Mouse (Mus musculus) heart, adult 10 weeks (tissue): ENCODE results near the gene Lag3. TPM values are rescaled to one million over a fixed set of nuclear protein-coding genes. Genes with fewer than 3 reads are reported as not detected.

Experiments used
- polyA plus RNA-seq: library from polyadenylated mRNA; stranded (reverse); fragments of 350-450 nt; fragmentation: Illumina TruSeq; extraction: RNeasy Lipid Tissue Mini Kit (QIAGEN cat#74804); gene quantifications from one replicate; pipeline ENCODE4 v1.2.3, GENCODE M21; 2014; ENCODE audit warnings: low read depth, low replicate concordance

Lag3 gene
- polyA plus RNA-seq = 1.6 TPM

DNA sequence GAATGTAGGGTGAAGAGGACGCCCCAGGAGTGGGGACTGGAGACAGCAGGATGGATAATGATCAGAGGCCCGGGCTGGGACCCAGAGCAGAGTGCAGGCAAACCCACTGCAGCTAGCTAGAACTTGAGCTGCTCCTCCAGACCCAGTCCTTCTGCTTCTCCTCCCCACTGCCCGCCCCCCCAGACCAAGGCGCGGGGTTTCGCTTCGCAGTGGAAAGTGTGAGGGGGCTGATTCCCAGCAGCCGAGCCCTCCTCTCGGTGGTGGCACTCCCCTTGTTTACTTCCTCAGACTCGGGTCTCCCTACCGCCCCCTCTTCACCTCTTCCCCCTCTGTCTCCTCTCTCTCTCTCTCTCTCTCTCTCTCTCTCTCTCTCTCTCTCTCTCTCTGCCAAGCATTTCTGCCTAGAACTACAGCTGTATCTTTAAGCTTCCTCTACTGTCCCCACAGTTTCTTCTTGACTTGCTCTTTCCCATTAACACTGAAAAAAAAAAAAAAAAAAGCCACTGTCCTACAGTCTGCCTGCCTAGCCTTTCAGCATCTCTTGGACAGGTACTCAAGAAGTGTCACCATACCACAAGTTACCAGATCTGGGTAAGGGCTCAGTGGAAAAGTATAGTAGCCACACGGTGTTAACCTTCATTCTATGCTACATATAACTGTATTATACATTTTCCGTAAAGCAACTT, at the start of gene Lag3:
Gene Lag3 (minus strand): TSS at position 173 of the 686 bp plus-strand sequence.

DNA sequence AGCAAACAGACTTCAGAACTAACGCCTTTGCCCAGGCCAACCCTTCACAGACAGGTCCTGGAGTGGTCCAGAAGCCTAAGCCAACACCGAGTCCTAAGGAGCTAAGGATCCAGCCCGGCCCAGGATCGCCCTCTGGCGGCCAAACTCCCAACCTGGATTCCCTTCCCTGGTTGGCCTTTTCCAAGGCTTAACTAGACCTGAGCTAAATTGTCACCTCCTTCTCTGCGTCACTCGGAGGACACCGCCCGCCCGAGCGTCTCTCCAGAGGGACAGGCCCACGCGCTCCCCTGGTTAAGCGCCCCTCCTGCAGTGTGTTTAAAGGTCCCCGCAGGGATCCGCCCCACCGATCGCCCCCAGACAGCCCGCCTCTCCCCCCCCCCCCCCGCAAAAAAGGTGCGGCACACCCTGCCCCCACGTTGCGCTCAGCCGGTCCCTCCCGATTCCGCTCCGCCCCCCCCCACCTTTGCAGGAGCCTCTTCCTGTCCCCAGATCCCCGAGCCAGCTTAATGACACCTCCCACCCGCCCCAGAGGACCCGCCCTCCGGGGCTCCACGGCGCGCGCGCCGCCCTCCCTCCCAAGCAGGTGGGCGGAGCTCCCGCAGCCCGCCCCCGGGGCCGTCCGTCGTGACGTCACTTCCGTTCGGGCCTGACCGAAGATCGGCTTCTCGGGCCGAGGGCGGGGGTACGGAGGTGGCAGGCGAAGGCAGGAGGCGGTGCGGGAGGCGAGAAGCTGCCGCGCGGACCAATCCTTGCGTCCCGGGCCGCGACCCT, 19.4 kb upstream of the Lag3 start, which contains the start of gene Mlf2:
Gene Mlf2 (plus strand): TSS at position 633 of the 771 bp plus-strand sequence.

DNA sequence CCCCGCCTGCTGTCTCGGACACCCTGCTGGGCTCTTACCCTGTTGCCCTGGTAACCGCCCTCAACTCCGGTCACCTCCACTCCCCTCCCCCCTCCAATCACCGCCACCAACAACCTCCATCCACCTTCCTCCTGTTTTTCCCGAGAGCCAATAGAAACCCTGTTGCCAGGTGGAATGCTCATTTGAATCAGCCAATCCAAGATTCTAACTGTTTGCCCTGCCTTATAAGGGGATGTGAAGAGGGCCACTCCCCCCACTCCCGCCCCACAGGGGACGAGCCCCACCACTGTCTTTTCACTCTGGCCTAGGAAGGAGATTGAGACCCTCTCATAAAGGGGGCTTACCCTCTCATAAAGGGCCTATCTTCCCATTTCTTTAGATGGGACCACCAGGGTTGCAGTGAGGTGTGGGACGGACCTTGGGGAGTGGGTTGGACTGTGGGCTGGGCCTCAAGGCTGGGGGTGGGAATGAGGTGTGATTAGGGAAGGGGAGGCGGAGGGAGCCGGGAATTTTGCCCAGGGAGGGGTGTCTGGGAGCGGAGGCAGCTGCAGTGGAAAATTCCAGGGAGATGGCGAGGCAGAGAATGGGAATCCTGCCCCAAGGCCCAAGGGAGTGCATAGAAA, 8.3 kb upstream of the Lag3 start, which contains the start of gene Ptms:
Gene Ptms (minus strand): TSS at position 409 of the 623 bp plus-strand sequence.

DNA sequence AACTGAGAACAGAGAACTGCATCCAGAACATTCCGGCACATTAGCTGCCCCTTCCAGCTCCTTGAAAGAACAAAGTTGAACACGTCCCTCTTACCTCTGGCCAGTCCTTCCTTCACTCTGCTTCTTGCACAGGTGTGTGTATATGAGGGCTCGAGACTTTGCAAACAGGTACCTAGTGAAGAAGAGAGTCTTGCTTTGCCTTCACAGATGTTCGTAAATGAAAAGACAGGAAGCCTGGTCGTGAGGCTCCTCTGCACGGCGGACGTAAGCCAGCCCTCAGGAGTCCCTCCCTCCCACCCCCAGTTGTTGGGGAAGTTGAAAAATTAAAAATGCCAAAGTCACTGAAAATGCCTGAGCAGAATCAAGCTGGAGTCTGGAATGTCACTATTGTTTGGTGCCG, 23.5 kb downstream of the Lag3 start, which contains the start of gene Cd4:
Gene Cd4 (minus strand): TSS at position 236 of the 400 bp plus-strand sequence.

DNA sequence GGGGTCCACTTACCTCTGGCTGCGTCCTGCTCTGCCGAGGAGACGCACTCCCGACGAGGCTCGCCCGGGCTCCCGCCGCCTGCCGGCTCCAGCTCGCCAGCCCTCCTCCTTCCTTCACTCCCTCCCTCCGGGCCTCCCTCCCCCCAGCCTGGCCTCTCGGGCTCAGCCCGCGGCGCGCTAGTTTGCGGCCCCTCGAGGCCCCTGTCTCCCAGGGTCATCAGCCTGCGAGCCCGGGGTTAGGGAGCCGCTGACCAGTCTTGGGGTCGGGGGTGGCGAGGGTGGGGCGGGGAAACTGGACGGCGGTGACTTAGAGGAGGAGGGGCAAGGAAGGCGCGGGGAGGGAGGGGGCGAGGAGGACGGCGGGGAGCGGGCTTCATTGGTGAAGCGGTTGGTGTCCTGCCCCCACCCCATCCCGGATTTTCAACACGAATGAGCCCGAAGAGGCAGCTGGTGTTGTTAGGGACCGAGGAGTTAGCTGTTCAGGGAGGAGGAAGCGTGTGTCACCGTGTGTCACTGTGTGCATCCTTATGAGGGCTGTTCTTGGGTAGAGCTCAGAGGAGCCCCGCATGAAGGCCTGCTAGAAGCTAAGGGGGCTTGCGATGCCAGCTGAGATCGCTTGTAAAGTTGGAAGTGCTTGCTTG, 47.7 kb downstream of the Lag3 start, which contains the start of gene Gpr162:
Gene Gpr162 (minus strand): TSS at position 326 of the 641 bp plus-strand sequence.

DNA sequence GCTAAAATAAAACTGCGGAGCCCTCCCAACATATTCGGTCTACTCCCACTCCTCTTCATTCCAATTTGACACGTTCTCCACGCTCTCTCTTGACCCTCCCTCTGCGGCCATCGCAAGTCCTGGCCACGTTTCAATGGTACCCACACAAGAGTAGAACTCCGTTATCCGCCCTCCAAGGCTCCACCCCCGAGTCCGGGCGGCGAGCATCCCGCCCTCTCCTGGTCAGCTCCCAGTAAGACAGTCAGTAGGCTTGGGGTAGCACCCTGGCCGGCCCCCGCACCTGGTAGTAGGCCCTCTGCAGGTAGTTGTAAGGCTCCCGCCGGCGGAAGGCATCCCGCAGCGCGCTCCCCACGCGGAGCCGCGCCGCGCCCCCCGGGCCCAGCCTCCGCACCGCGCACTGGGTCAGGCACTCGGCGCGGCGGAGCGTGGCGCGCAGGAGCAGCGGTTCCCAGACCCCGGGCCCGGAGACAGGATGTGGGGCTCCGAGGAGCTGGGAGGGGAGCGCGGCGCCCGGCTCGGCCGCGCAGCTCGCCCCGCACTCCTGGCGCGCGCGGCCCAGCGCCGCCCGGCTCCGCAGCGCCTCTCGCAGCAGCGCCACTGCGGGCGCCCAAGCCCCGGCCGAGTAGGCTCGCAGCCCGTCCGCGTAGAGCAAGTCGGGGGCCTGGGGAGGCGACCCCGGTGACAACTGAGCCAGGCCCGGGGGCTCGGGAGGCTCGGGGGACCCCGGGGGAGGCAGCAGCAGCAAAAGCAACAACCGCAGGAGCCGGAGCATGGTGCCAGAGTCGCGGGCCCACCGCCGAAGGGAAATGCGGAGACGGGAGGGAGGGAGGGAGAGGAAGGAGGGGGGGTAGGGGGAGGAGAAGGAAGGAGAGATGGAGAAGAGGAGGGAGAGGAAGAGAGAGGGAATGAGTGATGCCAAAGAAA, 54.3 kb downstream of the Lag3 start, which contains the start of gene P3h3:
Gene P3h3 (minus strand): TSS at position 837 of the 924 bp plus-strand sequence.

Other genes starting within 250 kb of the Lag3 start
- 38.0 TPM for gene Lpcat3, start 248.7 kb downstream of the Lag3 start, polyA plus RNA-seq
- gene Emg1, start 199.5 kb downstream of the Lag3 start, polyA plus RNA-seq = 95.4 TPM
- 219 TPM for gene Phb2, start 199.4 kb downstream of the Lag3 start, polyA plus RNA-seq
- 4.0 TPM for gene Ptpn6, start 173.0 kb downstream of the Lag3 start, polyA plus RNA-seq
- gene Grcc10, start 170.3 kb downstream of the Lag3 start, polyA plus RNA-seq = 240 TPM
- gene Gm45234, start 155.7 kb downstream of the Lag3 start, polyA plus RNA-seq = not detected
- gene Atn1, start 155.2 kb downstream of the Lag3 start, polyA plus RNA-seq = 24.6 TPM
- 1.6 TPM for gene Eno2, start 142.0 kb downstream of the Lag3 start, polyA plus RNA-seq
- gene Lrrc23, start 132.0 kb downstream of the Lag3 start, polyA plus RNA-seq = 2.5 TPM
- gene Spsb2, start 103.0 kb downstream of the Lag3 start, polyA plus RNA-seq = 3.0 TPM
- gene Tpi1, start 97.4 kb downstream of the Lag3 start, polyA plus RNA-seq = 811 TPM
- 65.2 TPM for gene Usp5, start 82.2 kb downstream of the Lag3 start, polyA plus RNA-seq
- 0.58 TPM for gene Cdca3, start 82.2 kb downstream of the Lag3 start, polyA plus RNA-seq
- 11.1 TPM for gene Gnb3, start 71.4 kb downstream of the Lag3 start, polyA plus RNA-seq
- gene P3h3, start 54.0 kb downstream of the Lag3 start, polyA plus RNA-seq = 17.8 TPM
- 1.1 TPM for gene Gpr162, start 47.7 kb downstream of the Lag3 start, polyA plus RNA-seq
- 0.42 TPM for gene Cd4, start 23.5 kb downstream of the Lag3 start, polyA plus RNA-seq
- 217 TPM for gene Ptms, start 8.4 kb upstream of the Lag3 start, polyA plus RNA-seq
- 190 TPM for gene Mlf2, start 19.7 kb upstream of the Lag3 start, polyA plus RNA-seq
- gene Cops7a, start 53.8 kb upstream of the Lag3 start, polyA plus RNA-seq = 103 TPM
- 0.86 TPM for gene Pianp, start 85.0 kb upstream of the Lag3 start, polyA plus RNA-seq
- gene Zfp384, start 97.4 kb upstream of the Lag3 start, polyA plus RNA-seq = 26.3 TPM
- gene Ing4, start 128.1 kb upstream of the Lag3 start, polyA plus RNA-seq = 36.6 TPM
- gene Acrbp, start 138.0 kb upstream of the Lag3 start, polyA plus RNA-seq = 9.2 TPM
- not detected for gene Lpar5, start 156.2 kb upstream of the Lag3 start, polyA plus RNA-seq
- 86.4 TPM for gene Chd4, start 184.3 kb upstream of the Lag3 start, polyA plus RNA-seq
- gene Nop2, start 220.2 kb upstream of the Lag3 start, polyA plus RNA-seq = 16.6 TPM
- gene Iffo1, start 233.5 kb upstream of the Lag3 start, polyA plus RNA-seq = 14.3 TPM